Mouse (Mus musculus): ENCODE measurements at regions not wholly inside any gene's neighbourhood (a gene's known extent, or its start where the extent isn't known, plus 50 kb on each side); places are given as distances from the start of the nearest gene placed in this dataset.

GRCm38 (mm10) chr17:80824826-80825517 lies 96.7 kb upstream of the Map4k3 start:
- Histone ChIP-seq H3K9ac (ENCODE audit: low read length) (no peak overlapping the region), H3K27ac (ENCODE audit: low read depth) (peak overlapping the region; percentile 66), H3K4me1 (replicated peaks; ENCODE audit: control insufficient read depth, insufficient read depth, low read length) (peaks cover 18% of the 10 kb centered on the region), H3K27me3 (replicated peaks; ENCODE audit: control insufficient read depth, insufficient read depth, low read length) (no peaks in the 10 kb centered on the region), H3K4me2 (ENCODE audit: low read length) (peak overlapping the region; percentile 11; the same call in 1 of the 2 replicates), H3K36me3 (ENCODE audit: control insufficient read depth, insufficient read depth, low read length) (no peaks in the 10 kb centered on the region), H3K9me3 (ENCODE audit: control insufficient read depth, low read length) (no peaks in the 10 kb centered on the region), H3K4me3 (ENCODE audit: low read depth, low read length) (no peak overlapping the region)
- WGBS: 61% methylated on average over 13 of the region's 13 CpGs
- DNase-seq (ENCODE audit: low spot score): no peak
- no peak for ATAC-seq (replicated peaks; ENCODE audit: low FRiP score, low TSS enrichment, low read depth)

GRCm38 (mm10) chr17:80824261-80824660 lies 96.0 kb upstream of the Map4k3 start:
- H3K9ac ChIP-seq (ENCODE audit: low read length): no peak overlapping the region
- H3K27me3 ChIP-seq (replicated peaks; ENCODE audit: control insufficient read depth, insufficient read depth, low read length): no peaks in the 10 kb centered on the region
- H3K4me1 ChIP-seq (replicated peaks; ENCODE audit: control insufficient read depth, insufficient read depth, low read length): peaks cover 18% of the 10 kb centered on the region
- DNase-seq (ENCODE audit: low spot score): no peak
- no peak overlapping the region for H3K27ac ChIP-seq (ENCODE audit: low read depth)
- ATAC-seq (replicated peaks; ENCODE audit: low FRiP score, low TSS enrichment, low read depth): no peak
- 84% methylated on average over 2 of the region's 2 CpGs for WGBS
- H3K36me3 ChIP-seq (ENCODE audit: control insufficient read depth, insufficient read depth, low read length): no peaks in the 10 kb centered on the region
- no peak overlapping the region for H3K4me2 ChIP-seq (ENCODE audit: low read length)
- H3K4me3 ChIP-seq (ENCODE audit: low read depth, low read length): no peak overlapping the region
- no peaks in the 10 kb centered on the region for H3K9me3 ChIP-seq (ENCODE audit: control insufficient read depth, low read length)

- Histone ChIP-seq H3K27ac (ENCODE audit: low read depth) (no peak overlapping the region), H3K27me3 (replicated peaks; ENCODE audit: control insufficient read depth, insufficient read depth, low read length) (no peaks in the 10 kb centered on the region), H3K4me3 (ENCODE audit: low read depth, low read length) (no peak overlapping the region), H3K36me3 (ENCODE audit: control insufficient read depth, insufficient read depth, low read length) (no peaks in the 10 kb centered on the region), H3K9me3 (ENCODE audit: control insufficient read depth, low read length) (peaks cover 2% of the 10 kb centered on the region; the same call in 1 of the 2 replicates), H3K4me2 (ENCODE audit: low read length) (no peak overlapping the region), H3K9ac (ENCODE audit: low read length) (no peak overlapping the region), H3K4me1 (replicated peaks; ENCODE audit: control insufficient read depth, insufficient read depth, low read length) (peaks cover 17% of the 10 kb centered on the region)
- 63% methylated on average over 8 of the region's 8 CpGs for WGBS
- DNase-seq (ENCODE audit: low spot score) (no peak), ATAC-seq (replicated peaks; ENCODE audit: low FRiP score, low TSS enrichment, low read depth) (no peak)
Measured at GRCm38 (mm10) chr17:80820888-80821287, 92.6 kb upstream of the Map4k3 start.

GRCm38 (mm10) chr17:80818477-80819028 lies 90.3 kb upstream of the Map4k3 start:
- no peak for ATAC-seq (replicated peaks; ENCODE audit: low FRiP score, low TSS enrichment, low read depth)

GRCm38 (mm10) chr17:80815747-80816146 lies 87.5 kb upstream of the Map4k3 start:
- H3K9ac ChIP-seq (ENCODE audit: low read length): no peak overlapping the region
- H3K9me3 ChIP-seq (ENCODE audit: control insufficient read depth, low read length): peaks cover 4% of the 10 kb centered on the region; the same call in 1 of the 2 replicates
- 69% methylated on average over 4 of the region's 4 CpGs for WGBS
- ATAC-seq (replicated peaks; ENCODE audit: low FRiP score, low TSS enrichment, low read depth) (no peak), DNase-seq (ENCODE audit: low spot score) (no peak)
- H3K4me1 ChIP-seq (replicated peaks; ENCODE audit: control insufficient read depth, insufficient read depth, low read length): peaks cover 15% of the 10 kb centered on the region; the same call in 1 of the 2 replicates
- H3K27me3 ChIP-seq (replicated peaks; ENCODE audit: control insufficient read depth, insufficient read depth, low read length): no peaks in the 10 kb centered on the region
- H3K27ac ChIP-seq (ENCODE audit: low read depth): no peak overlapping the region
- no peak overlapping the region for H3K4me2 ChIP-seq (ENCODE audit: low read length)
- H3K4me3 ChIP-seq (ENCODE audit: low read depth, low read length): no peak overlapping the region
- H3K36me3 ChIP-seq (ENCODE audit: control insufficient read depth, insufficient read depth, low read length): no peaks in the 10 kb centered on the region

More at GRCm38 (mm10) chr17:80818477-80819028, 90.3 kb upstream of the Map4k3 start:
- Histone ChIP-seq H3K36me3 (ENCODE audit: control insufficient read depth, insufficient read depth, low read length) (no peaks in the 10 kb centered on the region), H3K4me3 (ENCODE audit: low read depth, low read length) (no peak overlapping the region), H3K27ac (ENCODE audit: low read depth) (0 out of 2 replicates have a peak overlapping the region, but pooled peaks have one; percentile 47), H3K4me1 (replicated peaks; ENCODE audit: control insufficient read depth, insufficient read depth, low read length) (peaks cover 6% of the 10 kb centered on the region; the same call in 1 of the 2 replicates), H3K4me2 (ENCODE audit: low read length) (no peak overlapping the region), H3K27me3 (replicated peaks; ENCODE audit: control insufficient read depth, insufficient read depth, low read length) (no peaks in the 10 kb centered on the region), H3K9me3 (ENCODE audit: control insufficient read depth, low read length) (peaks cover 4% of the 10 kb centered on the region; the same call in 1 of the 2 replicates), H3K9ac (ENCODE audit: low read length) (no peak overlapping the region)
- 34% methylated on average over 9 of the region's 9 CpGs for WGBS
- no peak for DNase-seq (ENCODE audit: low spot score)

GRCm38 (mm10) chr17:80813194-80813593 lies 84.9 kb upstream of the Map4k3 start:
- no peaks in the 10 kb centered on the region for H3K27me3 ChIP-seq (replicated peaks; ENCODE audit: control insufficient read depth, insufficient read depth, low read length)
- DNase-seq (ENCODE audit: low spot score): no peak

GRCm38 (mm10) chr17:80809275-80809674 lies 81.0 kb upstream of the Map4k3 start:
- Histone ChIP-seq H3K9ac (ENCODE audit: low read length) (no peak overlapping the region), H3K4me3 (ENCODE audit: low read depth, low read length) (no peak overlapping the region), H3K27me3 (replicated peaks; ENCODE audit: control insufficient read depth, insufficient read depth, low read length) (no peaks in the 10 kb centered on the region), H3K4me1 (replicated peaks; ENCODE audit: control insufficient read depth, insufficient read depth, low read length) (0 out of 2 replicates have a peak, but pooled peaks cover 9% of the 10 kb centered on the region), H3K36me3 (ENCODE audit: control insufficient read depth, insufficient read depth, low read length) (no peaks in the 10 kb centered on the region), H3K4me2 (ENCODE audit: low read length) (no peak overlapping the region), H3K9me3 (ENCODE audit: control insufficient read depth, low read length) (no peaks in the 10 kb centered on the region), H3K27ac (ENCODE audit: low read depth) (no peak overlapping the region)
- DNase-seq (ENCODE audit: low spot score) (no peak), ATAC-seq (replicated peaks; ENCODE audit: low FRiP score, low TSS enrichment, low read depth) (no peak)
- 89% methylated on average over 5 of the region's 5 CpGs for WGBS

More at GRCm38 (mm10) chr17:80813194-80813593, 84.9 kb upstream of the Map4k3 start:
- no peak for ATAC-seq (replicated peaks; ENCODE audit: low FRiP score, low TSS enrichment, low read depth)
- H3K36me3 ChIP-seq (ENCODE audit: control insufficient read depth, insufficient read depth, low read length): no peaks in the 10 kb centered on the region
- no peak overlapping the region for H3K4me3 ChIP-seq (ENCODE audit: low read depth, low read length)
- H3K9ac ChIP-seq (ENCODE audit: low read length): no peak overlapping the region
- H3K27ac ChIP-seq (ENCODE audit: low read depth): no peak overlapping the region
- WGBS: 57% methylated on average over 10 of the region's 10 CpGs
- H3K4me2 ChIP-seq (ENCODE audit: low read length): no peak overlapping the region
- H3K9me3 ChIP-seq (ENCODE audit: control insufficient read depth, low read length): peaks cover 4% of the 10 kb centered on the region; the same call in 1 of the 2 replicates
- H3K4me1 ChIP-seq (replicated peaks; ENCODE audit: control insufficient read depth, insufficient read depth, low read length): peaks cover 11% of the 10 kb centered on the region; the same call in 1 of the 2 replicates

GRCm38 (mm10) chr17:80808069-80808468 lies 79.8 kb upstream of the Map4k3 start:
- Histone ChIP-seq H3K9me3 (ENCODE audit: control insufficient read depth, low read length) (no peaks in the 10 kb centered on the region), H3K9ac (ENCODE audit: low read length) (no peak overlapping the region), H3K27me3 (replicated peaks; ENCODE audit: control insufficient read depth, insufficient read depth, low read length) (no peaks in the 10 kb centered on the region), H3K4me1 (replicated peaks; ENCODE audit: control insufficient read depth, insufficient read depth, low read length) (peaks cover 5% of the 10 kb centered on the region; the same call in 1 of the 2 replicates), H3K36me3 (ENCODE audit: control insufficient read depth, insufficient read depth, low read length) (no peaks in the 10 kb centered on the region), H3K27ac (ENCODE audit: low read depth) (no peak overlapping the region), H3K4me3 (ENCODE audit: low read depth, low read length) (no peak overlapping the region), H3K4me2 (ENCODE audit: low read length) (no peak overlapping the region)
- DNase-seq (ENCODE audit: low spot score): no peak
- WGBS: 50% methylated on average over 10 of the region's 10 CpGs
- ATAC-seq (replicated peaks; ENCODE audit: low FRiP score, low TSS enrichment, low read depth): no peak
